Mouse (Mus musculus) thymus, adult 2 months (tissue): ENCODE measurements around the gene Syne2. TPM values are rescaled to one million over a fixed set of nuclear protein-coding genes. Genes with fewer than 3 reads are reported as not detected.

ENCODE experiments used
- DNase-seq: peaks from one replicate; pipeline ENCODE4 v3.0.0; 2021
- H3K27ac ChIP-seq: fragments of 200-500 bp; 2 replicates; pipeline ENCODE4 v1.5.1; 2012; ENCODE audit warnings: low read length, control low read depth; ENCODE audit not compliant: control insufficient read depth, insufficient read depth
- H3K27me3 ChIP-seq: fragments of 200-500 bp; 2 replicates; pipeline ENCODE4 v1.6.1; 2012; ENCODE audit warnings: mild to moderate bottlenecking, low read length, moderate library complexity, mixed read lengths; ENCODE audit not compliant: control insufficient read depth, insufficient read depth
- H3K36me3 ChIP-seq: fragments of 200-500 bp; 2 replicates; pipeline ENCODE4 v1.6.1; 2012; ENCODE audit warnings: mild to moderate bottlenecking, low read length, moderate library complexity; ENCODE audit not compliant: control insufficient read depth, insufficient read depth
- H3K4me1 ChIP-seq: fragments of 200-500 bp; replicated peaks from 2 replicates; pipeline ENCODE4 v1.6.1; 2012; ENCODE audit warnings: low read length; ENCODE audit not compliant: control insufficient read depth, insufficient read depth
- H3K4me3 ChIP-seq: fragments of 200-500 bp; 2 replicates; pipeline ENCODE4 v1.5.1; 2012; ENCODE audit warnings: mild to moderate bottlenecking, low read length, control low read depth, moderate library complexity; ENCODE audit not compliant: control insufficient read depth, insufficient read depth
- CTCF ChIP-seq: fragments of 200-500 bp; IDR thresholded peaks from 2 replicates; pipeline ENCODE4 v1.5.1; 2012; ENCODE audit warnings: mild to moderate bottlenecking, control low read depth, low read length, moderate library complexity, borderline replicate concordance; ENCODE audit not compliant: control insufficient read depth, poor library complexity, insufficient read depth; ENCODE audit errors: extremely low read depth
- POLR2A ChIP-seq: fragments of 200-500 bp; IDR thresholded peaks from 2 replicates; pipeline ENCODE4 v1.6.1; 2012; ENCODE audit warnings: mild to moderate bottlenecking, low read length, control low read depth, moderate library complexity; ENCODE audit not compliant: control insufficient read depth, poor library complexity, insufficient read depth; ENCODE audit errors: extremely low read depth
- WGBS: fragments of 180-500 bp; shearing (Covaris S2); methylation state at CpG from one replicate; pipeline ENCODE4 v1.1.7; 2018; 5-methylcytosine and 5-hydroxymethylcytosine counted together
- polyA plus RNA-seq: library from polyadenylated mRNA; depleted of rRNA; stranded (reverse); fragments of >200 nt; gene quantifications from 2 replicates; pipeline ENCODE4 v1.2.3, GENCODE M21; 2012

The Syne2 gene
- polyA plus RNA-seq, 1 experiment = 15.5 TPM

GRCm38 (mm10) chr12:75826699-75827353 lies 8.9 kb downstream of the Syne2 start:
- no peaks in the 10 kb centered on the region for H3K4me1 ChIP-seq
- TF ChIP-seq POLR2A = no peak
- no peak for TF ChIP-seq CTCF
- H3K36me3 ChIP-seq = no peaks in the 10 kb centered on the region
- no peaks in the 10 kb centered on the region for H3K27me3 ChIP-seq
- no peak overlapping the region for H3K27ac ChIP-seq
- DNase-seq = no peak
- H3K4me3 ChIP-seq = no peak overlapping the region
- 87% methylated on average over 10 of the region's 10 CpGs for WGBS

- H3K4me1 ChIP-seq = no peaks in the 10 kb centered on the region
Measured at GRCm38 (mm10) chr12:75827751-75828150, 9.8 kb downstream of the Syne2 start.

GRCm38 (mm10) chr12:75829616-75830015 lies 11.7 kb downstream of the Syne2 start:
- no peaks in the 10 kb centered on the region for H3K36me3 ChIP-seq
- H3K27me3 ChIP-seq = no peaks in the 10 kb centered on the region; the same call in 1 of the 2 replicates
- no peak for DNase-seq
- H3K27ac ChIP-seq = no peak overlapping the region
- 95% methylated on average over 5 of the region's 5 CpGs for WGBS
- H3K4me1 ChIP-seq = no peaks in the 10 kb centered on the region
- TF ChIP-seq POLR2A (no peak), CTCF (no peak)
- H3K4me3 ChIP-seq = no peak overlapping the region

More at GRCm38 (mm10) chr12:75827751-75828150, 9.8 kb downstream of the Syne2 start:
- Histone ChIP-seq H3K4me3 (no peak overlapping the region), H3K27me3 (no peaks in the 10 kb centered on the region), H3K27ac (no peak overlapping the region), H3K36me3 (no peaks in the 10 kb centered on the region)
- DNase-seq = no peak
- 96% methylated on average over 15 of the region's 15 CpGs for WGBS
- no peak for TF ChIP-seq POLR2A
- no peak for TF ChIP-seq CTCF

GRCm38 (mm10) chr12:75833149-75833959 lies 15.4 kb downstream of the Syne2 start:
- Histone ChIP-seq H3K27ac (no peak overlapping the region), H3K4me1 (peaks cover 11% of the 10 kb centered on the region), H3K36me3 (no peaks in the 10 kb centered on the region), H3K27me3 (no peaks in the 10 kb centered on the region; the same call in 1 of the 2 replicates), H3K4me3 (no peak overlapping the region)
- WGBS = 27% methylated on average over 12 of the region's 12 CpGs
- DNase-seq = no peak
- TF ChIP-seq CTCF (no peak), POLR2A (no peak)

- peaks cover 11% of the 10 kb centered on the region for H3K4me1 ChIP-seq
- WGBS = 74% methylated on average over 14 of the region's 14 CpGs
- no peaks in the 10 kb centered on the region; the same call in 1 of the 2 replicates for H3K27me3 ChIP-seq
- TF ChIP-seq POLR2A (no peak), CTCF (no peak)
- H3K36me3 ChIP-seq = no peaks in the 10 kb centered on the region
- no peak for DNase-seq
- H3K27ac ChIP-seq = no peak overlapping the region
- H3K4me3 ChIP-seq = no peak overlapping the region
Measured at GRCm38 (mm10) chr12:75833960-75834729, 16.2 kb downstream of the Syne2 start.

GRCm38 (mm10) chr12:75836524-75836962 lies 18.6 kb downstream of the Syne2 start:
- peaks cover 11% of the 10 kb centered on the region for H3K4me1 ChIP-seq
- DNase-seq = no peak
- H3K4me3 ChIP-seq = no peak overlapping the region
- H3K27ac ChIP-seq = no peak overlapping the region
- H3K36me3 ChIP-seq = no peaks in the 10 kb centered on the region
- TF ChIP-seq POLR2A (no peak), CTCF (no peak)
- H3K27me3 ChIP-seq = no peaks in the 10 kb centered on the region; the same call in 1 of the 2 replicates
- 10% methylated on average over 11 of the region's 11 CpGs for WGBS
